Mouse (Mus musculus): ENCODE results near the gene Grid1.

DNA sequence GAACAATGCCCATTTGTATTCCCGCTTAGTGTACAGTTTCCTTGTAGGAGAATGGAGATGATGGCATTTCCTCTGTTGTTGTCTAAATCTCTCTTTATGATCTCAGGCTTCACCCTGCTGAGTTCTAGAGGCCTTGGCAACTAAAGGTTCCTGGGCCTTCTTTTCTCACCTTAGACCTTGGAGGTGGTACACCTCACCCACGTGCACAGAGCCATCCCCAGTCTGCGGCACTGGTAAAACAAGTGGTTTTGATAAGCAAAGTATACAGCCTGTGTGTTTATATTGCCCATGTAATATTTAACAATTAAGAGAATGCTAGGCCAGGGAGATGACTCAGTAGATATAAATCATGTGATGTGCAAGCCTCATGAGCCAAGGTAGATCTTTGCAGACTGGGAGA lies 718.9 kb downstream of the Grid1 start:
- TF ChIP-seq GATA1 (IDR thresholded peaks at IDR 0.05; ENCODE audit: borderline replicate concordance, low read length), result no peak
- TF ChIP-seq FLI1 (IDR thresholded peaks at IDR 0.05; ENCODE audit: low read length), result no peak
